Mouse (Mus musculus): Measurements from ENCODE around the gene Psmc3ip.

DNA sequence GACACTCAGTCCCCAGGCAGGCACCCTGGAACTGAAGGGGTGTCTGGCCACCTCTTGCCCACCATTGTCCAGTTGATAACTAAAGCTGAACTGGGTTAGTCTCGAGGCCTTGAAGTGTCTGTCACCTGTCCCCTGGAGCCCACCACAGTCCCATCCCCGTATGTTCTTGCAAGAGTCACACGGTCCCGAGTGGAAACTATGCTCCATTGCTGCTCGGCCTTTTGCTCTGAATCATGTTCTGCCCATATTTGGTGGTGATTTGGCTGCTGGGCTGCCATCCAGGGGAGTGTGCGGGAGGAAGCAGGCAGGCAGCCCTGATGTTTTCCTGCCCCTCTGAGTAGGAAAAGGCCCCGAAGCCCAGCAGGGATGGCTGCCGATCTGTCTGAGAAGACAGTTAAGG is 35.1 kb downstream of the Psmc3ip start:
- TF ChIP-seq CTCF (IDR thresholded peaks at IDR 0.05; ENCODE audit: low read depth) = peak; percentile 53
- peak; percentile 55 for TF ChIP-seq EP300 (optimal IDR thresholded peaks at IDR 0.05)

Data from stomach, postnatal 0 days (tissue).